In the genomic region with DNA sequence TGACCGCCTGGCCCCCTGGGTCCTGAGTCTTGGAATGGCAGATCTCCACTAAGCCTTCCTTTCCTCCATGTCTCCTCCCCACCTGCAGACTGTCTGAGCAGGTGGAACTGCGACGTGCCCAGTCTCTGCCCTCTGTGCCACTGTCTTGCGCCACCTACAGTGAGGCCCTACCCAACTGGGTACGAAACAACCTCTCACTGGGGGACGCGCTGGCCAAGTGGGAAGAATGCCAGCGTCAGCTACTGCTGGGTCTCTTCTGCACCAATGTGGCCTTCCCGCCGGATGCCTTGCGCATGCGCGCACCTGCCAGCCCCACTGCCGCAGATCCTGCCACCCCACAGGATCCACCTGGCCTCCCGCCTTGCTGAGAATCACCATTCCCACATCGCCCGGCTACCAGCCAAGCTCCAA, we compare ENCODE assay signal across 16 mouse cellular contexts. TPM values are rescaled to one million over a fixed set of nuclear protein-coding genes. Genes with fewer than 3 reads are reported as not detected.
A peak's percentile ranks its signal among the peaks of the same experiment; 100 is the strongest.
DNase-seq lines count a peak whose midpoint lies in the region; ATAC-seq and TF ChIP-seq lines count a peak whose summit lies in the region.
"Had no signal": no experiment of that assay in that cellular context is flagged by ENCODE, and none has a peak within 500 bp of the region (broad histone marks: within the 10 kb centered on the region; RNA-seq: fewer than 3 reads in every experiment).

No protein-coding gene starts in this region.

- peaks cover 43% of the 10 kb centered on the region for H3K4me1 ChIP-seq in heart, embryonic 12.5 days (replicated peaks)
- peaks cover 2 to 34% of the 10 kb centered on the region in 2 experiments; a peak in 3 of 4 replicates for H3K4me1 ChIP-seq in ES-E14 (ENCODE audit: control insufficient read depth in 2 of 2, insufficient read depth in 2 of 2, low read length in 2 of 2, poor library complexity in 1 of 2)

- no peak overlapping the region for H3K27ac ChIP-seq in heart, embryonic 12.5 days (ENCODE audit: poor library complexity, severe bottlenecking)
- no peak overlapping the region for H3K27ac ChIP-seq in ES-E14 (ENCODE audit: insufficient read depth, low read depth, low read length, poor library complexity, severe bottlenecking)
- H3K27ac ChIP-seq: embryonic facial prominence, embryonic 12.5 days; hindbrain, embryonic 10.5 days; left cerebral cortex, adult 2 months; limb, embryonic 15.5 days; midbrain, embryonic 10.5 days had no signal

- H3K4me3 ChIP-seq in heart, embryonic 12.5 days: no peak overlapping the region
- H3K4me3 ChIP-seq in ES-E14 (ENCODE audit: insufficient read depth in 1 of 2, low read depth in 1 of 2, low read length in 2 of 2, poor library complexity in 1 of 2, severe bottlenecking in 1 of 2): peak overlapping the region; percentile 47 to 66
- H3K4me3 ChIP-seq: embryonic facial prominence, embryonic 12.5 days; hindbrain, embryonic 10.5 days; left cerebral cortex, adult 2 months; limb, embryonic 15.5 days; midbrain, embryonic 10.5 days had no signal

- DNase-seq in heart, postnatal 36 days: peak; percentile 14 to 42
- no peak for DNase-seq in ES-E14 (ENCODE audit: low read depth, low spot score)
- peak; percentile 67 for DNase-seq in adrenal gland, postnatal 10 days
- DNase-seq in cerebellum, postnatal 10 days: peak; percentile 71 to 73
- no peak for DNase-seq in frontal cortex, postnatal 36 days (ENCODE audit: low spot score in 2 of 2)
- no peak for DNase-seq in B cell, adult 2 months
- DNase-seq: kidney, adult 11 months; lung, embryonic 14.5 days; right cerebral cortex, postnatal 4 days had no signal

- no peaks in the 10 kb centered on the region for H3K9me3 ChIP-seq in heart, embryonic 12.5 days (replicated peaks)
- no peaks in the 10 kb centered on the region for H3K9me3 ChIP-seq in ES-E14 (ENCODE audit: control insufficient read depth, insufficient read depth, low read depth, low read length)
- H3K9me3 ChIP-seq: embryonic facial prominence, embryonic 12.5 days; hindbrain, embryonic 10.5 days; limb, embryonic 15.5 days; midbrain, embryonic 10.5 days had no signal

- peaks cover 20% of the 10 kb centered on the region for H3K36me3 ChIP-seq in heart, embryonic 12.5 days
- no peaks in the 10 kb centered on the region for H3K36me3 ChIP-seq in ES-E14 (ENCODE audit: control insufficient read depth, insufficient read depth, low read length, poor library complexity, severe bottlenecking)
- H3K36me3 ChIP-seq: embryonic facial prominence, embryonic 12.5 days had no signal

- H3K9ac ChIP-seq in heart, embryonic 12.5 days: no peak overlapping the region
- peak overlapping the region; percentile 56; the same call in 1 of the 2 replicates for H3K9ac ChIP-seq in ES-E14 (ENCODE audit: insufficient read depth, low read depth, low read length, poor library complexity, severe bottlenecking)
- H3K9ac ChIP-seq: embryonic facial prominence, embryonic 12.5 days; limb, embryonic 15.5 days; lung, embryonic 14.5 days had no signal

- H3K27me3 ChIP-seq in heart, embryonic 12.5 days (replicated peaks): peaks cover 48% of the 10 kb centered on the region
- H3K27me3 ChIP-seq: CH12.LX had no signal

- 89% methylated on average over 17 of the region's 17 CpGs for WGBS in heart, embryonic 12.5 days

- in situ Hi-C loops in ES-E14 (cut with MboI; ENCODE audit: low sequenced_read_pairs in 2 of 2, unreplicated experiment in 2 of 2): no loop called here

- intact Hi-C loops in heart, postnatal 36 days (cut with DNase I): loop anchor here (5.0 kb wide), 1 partner anchor 47 kb away; a partner anchor contains a TSS

- no peak for ATAC-seq in heart, embryonic 12.5 days (ENCODE audit: insufficient number of reproducible peaks, low FRiP score)

- H3K4me2 ChIP-seq in heart, embryonic 12.5 days: no peak overlapping the region
- H3K4me2 ChIP-seq: embryonic facial prominence, embryonic 12.5 days; limb, embryonic 15.5 days; lung, embryonic 14.5 days had no signal

TF ChIP-seq in ES-E14, 5 proteins besides CTCF, POLR2A, EP300 and RAD21:
- TF ChIP-seq HCFC1 (IDR thresholded peaks at IDR 0.05; ENCODE audit: borderline replicate concordance, insufficient read depth, low read length) (no peak), ZC3H11A (IDR thresholded peaks at IDR 0.05; ENCODE audit: borderline replicate concordance, low read depth, low read length) (no peak), CHD2 (IDR thresholded peaks at IDR 0.05; ENCODE audit: low read depth, low read length) (no peak), MAFK (IDR thresholded peaks at IDR 0.05; ENCODE audit: insufficient read depth, low read depth, low read length) (no peak), ZNF384 (IDR thresholded peaks at IDR 0.05; ENCODE audit: low read depth, low read length) (no peak)

RNA-seq across cellular contexts. Expression of a gene that starts 1.6 kb away (rescaled TPM):
- 10 to 100 TPM; 24.1 to 24.2 TPM for total RNA-seq in heart, postnatal 36 days (2021)
- polyA plus RNA-seq in heart, embryonic 12.5 days (2016; fragmentation: Nextera tagmentation; extraction: Ambion mirVana): 16.6 and 17.5 TPM in 2 replicates
- 5.8 and 11.7 TPM in 2 replicates for total RNA-seq in ES-E14 (2012; rRNA removed)
- total RNA-seq in adrenal gland, postnatal 10 days (2021): 10 to 100 TPM; 16.8 to 19.6 TPM
- total RNA-seq: CH12.LX had no signal

RNA-seq across cellular contexts. Expression of a gene that starts 4.3 kb away (rescaled TPM):
- 100 to 1,000 TPM; 552 to 604 TPM for total RNA-seq in heart, postnatal 36 days (2021)
- 42.3 and 43.3 TPM in 2 replicates for polyA plus RNA-seq in heart, embryonic 12.5 days (2016; fragmentation: Nextera tagmentation; extraction: Ambion mirVana)
- total RNA-seq in ES-E14 (2012; rRNA removed): 10.7 and 12.7 TPM in 2 replicates
- 1,000 to 10,000 TPM; 1,181 to 1,292 TPM for total RNA-seq in adrenal gland, postnatal 10 days (2021)

RNA-seq across cellular contexts. Expression of a gene that starts 7.9 kb away (rescaled TPM):
- total RNA-seq in heart, postnatal 36 days (2021): 100 to 1,000 TPM; 299 to 300 TPM
- 27.4 and 30.6 TPM in 2 replicates for polyA plus RNA-seq in heart, embryonic 12.5 days (2016; fragmentation: Nextera tagmentation; extraction: Ambion mirVana)
- 238 and 257 TPM in 2 replicates for total RNA-seq in ES-E14 (2012; rRNA removed)
- total RNA-seq in adrenal gland, postnatal 10 days (2021): 100 to 1,000 TPM; 184 to 198 TPM

RNA-seq across cellular contexts. Expression of a gene that starts 12.1 kb away (rescaled TPM):
- 100 to 1,000 TPM; 885 to 891 TPM for total RNA-seq in heart, postnatal 36 days (2021)
- 867 and 941 TPM in 2 replicates for polyA plus RNA-seq in heart, embryonic 12.5 days (2016; fragmentation: Nextera tagmentation; extraction: Ambion mirVana)
- 3,085 and 4,150 TPM in 2 replicates for total RNA-seq in ES-E14 (2012; rRNA removed)
- total RNA-seq in adrenal gland, postnatal 10 days (2021): 1,000 to 10,000 TPM; 1,282 to 1,421 TPM

RNA-seq across cellular contexts. Expression of a gene that starts 15.5 kb away (rescaled TPM):
- total RNA-seq in heart, postnatal 36 days (2021): under 1 TPM; 0.60 to 0.78 TPM
- 12.0 and 14.3 TPM in 2 replicates for polyA plus RNA-seq in heart, embryonic 12.5 days (2016; fragmentation: Nextera tagmentation; extraction: Ambion mirVana)
- 23.4 and 36.0 TPM in 2 replicates for total RNA-seq in ES-E14 (2012; rRNA removed)
- 1 to 10 TPM; 2.4 to 7.3 TPM for total RNA-seq in adrenal gland, postnatal 10 days (2021)

Comparison
In these comparisons a context has a peak if more than half of its experiments do, and no peak if none do; other contexts are left out.
1. DNase-seq: peak in heart, postnatal 36 days (2 of 2), adrenal gland, postnatal 10 days (single experiment) and cerebellum, postnatal 10 days (2 of 2); none in ES-E14 (single experiment), frontal cortex, postnatal 36 days (0 of 2) and B cell, adult 2 months (0 of 2).
2. RNA of a gene that starts 4.3 kb away (total RNA-seq): 1,181 to 1,292 TPM in adrenal gland, postnatal 10 days and 552 to 604 TPM in heart, postnatal 36 days; 10.7 to 12.7 TPM in ES-E14; every median in the first group is over 10 times any median in the second.